Mouse (Mus musculus) left cerebral cortex, postnatal 36 days (tissue): ENCODE results near the gene Sap25. TPM values are rescaled to one million over a fixed set of nuclear protein-coding genes. Genes with fewer than 3 reads are reported as not detected.

Source experiments
- DNase-seq, 2 experiments: peaks; one replicate each; pipeline ENCODE4 v3.0.0; 2021 to 2022; ENCODE audit warnings: low spot score in 2 of 2, mixed read lengths in 1 of 2
- intact Hi-C: fragments of 180-260 bp; cut with DNase I; formaldehyde crosslinking; loops from one replicate; pipeline ENCODE4 v1.15.1; 2025
- total RNA-seq, 2 experiments: library from RNA; stranded (reverse); gene quantifications; 2 replicates each; pipeline ENCODE4 v1.2.3; 2021

The Sap25 gene
- total RNA-seq, 2 experiments from 2014 or later: 4.2 to 7.7 TPM

- intact Hi-C loops: no loop called here
- DNase-seq: no peak
These were observed 25.8 kb upstream of the Sap25 start for GRCm38 (mm10) chr5:137615347-137615746.

GRCm38 (mm10) chr5:137623937-137624530 is 17.1 kb upstream of the Sap25 start:
- intact Hi-C loops: no loop called here
- no peak for DNase-seq

GRCm38 (mm10) chr5:137627991-137628390 is 13.1 kb upstream of the Sap25 start:
- no peak for DNase-seq
- intact Hi-C loops: loop anchor here (5.0 kb wide), 1 partner anchor 41 kb away; no protein-coding TSS in a partner anchor

- intact Hi-C loops: loop anchor here (5.0 kb wide), 1 partner anchor 41 kb away; no protein-coding TSS in a partner anchor
- DNase-seq: peak; percentile 98
These were observed 12.4 kb upstream of the Sap25 start, which contains the start of the genes Fbxo24, Lrch4 and Gm20605 for GRCm38 (mm10) chr5:137628498-137629305. Gene Fbxo24, minus strand, starts transcription at chr5:137629002. Gene Lrch4, plus strand, starts transcription at chr5:137629121. Gene Gm20605, plus strand, starts transcription at chr5:137629175.

GRCm38 (mm10) chr5:137629306-137629721 is 11.8 kb upstream of the Sap25 start:
- no peak for DNase-seq

GRCm38 (mm10) chr5:137629906-137630545 is 11.1 kb upstream of the Sap25 start:
- intact Hi-C loops: loop anchor here (5.0 kb wide), 1 partner anchor 43 kb away; no protein-coding TSS in a partner anchor
- DNase-seq: no peak

More at GRCm38 (mm10) chr5:137629306-137629721, 11.8 kb upstream of the Sap25 start:
- intact Hi-C loops: loop anchor here (5.0 kb wide), 1 partner anchor 42 kb away; no protein-coding TSS in a partner anchor

- intact Hi-C loops: no loop called here
- no peak for DNase-seq
These were observed 10.5 kb upstream of the Sap25 start for GRCm38 (mm10) chr5:137630602-137631001.

- intact Hi-C loops: no loop called here
- DNase-seq: peak in 1 of 2 experiments; percentile 46
These were observed 10.0 kb upstream of the Sap25 start for GRCm38 (mm10) chr5:137631171-137631570.

GRCm38 (mm10) chr5:137631591-137631990 is 9.5 kb upstream of the Sap25 start:
- intact Hi-C loops: no loop called here
- no peak for DNase-seq

- DNase-seq: no peak
- intact Hi-C loops: no loop called here
These were observed 7.6 kb upstream of the Sap25 start for GRCm38 (mm10) chr5:137633397-137634084.

GRCm38 (mm10) chr5:137639472-137639871 is 1.7 kb upstream of the Sap25 start:
- intact Hi-C loops: no loop called here

GRCm38 (mm10) chr5:137642886-137643285 is 1.8 kb downstream of the Sap25 start:
- no peak for DNase-seq
- intact Hi-C loops: no loop called here

More at GRCm38 (mm10) chr5:137639472-137639871, 1.7 kb upstream of the Sap25 start:
- no peak for DNase-seq

- no peak for DNase-seq
- intact Hi-C loops: no loop called here
These were observed 3.4 kb downstream of the Sap25 start for GRCm38 (mm10) chr5:137644484-137644883.

GRCm38 (mm10) chr5:137645091-137645651 is 4.0 kb downstream of the Sap25 start:
- intact Hi-C loops: no loop called here
- no peak for DNase-seq

- no peak for DNase-seq
- intact Hi-C loops: no loop called here
These were observed 4.5 kb downstream of the Sap25 start, which contains the start of gene Irs3 for GRCm38 (mm10) chr5:137645652-137646091. Gene Irs3, minus strand, starts transcription at chr5:137645714.

GRCm38 (mm10) chr5:137647827-137648601 is 6.9 kb downstream of the Sap25 start:
- no peak for DNase-seq
- intact Hi-C loops: no loop called here

GRCm38 (mm10) chr5:137649251-137649650 is 8.1 kb downstream of the Sap25 start:
- no peak for DNase-seq
- intact Hi-C loops: no loop called here
